ENCODE assay signal across 8 mouse cellular contexts in the genomic region with DNA sequence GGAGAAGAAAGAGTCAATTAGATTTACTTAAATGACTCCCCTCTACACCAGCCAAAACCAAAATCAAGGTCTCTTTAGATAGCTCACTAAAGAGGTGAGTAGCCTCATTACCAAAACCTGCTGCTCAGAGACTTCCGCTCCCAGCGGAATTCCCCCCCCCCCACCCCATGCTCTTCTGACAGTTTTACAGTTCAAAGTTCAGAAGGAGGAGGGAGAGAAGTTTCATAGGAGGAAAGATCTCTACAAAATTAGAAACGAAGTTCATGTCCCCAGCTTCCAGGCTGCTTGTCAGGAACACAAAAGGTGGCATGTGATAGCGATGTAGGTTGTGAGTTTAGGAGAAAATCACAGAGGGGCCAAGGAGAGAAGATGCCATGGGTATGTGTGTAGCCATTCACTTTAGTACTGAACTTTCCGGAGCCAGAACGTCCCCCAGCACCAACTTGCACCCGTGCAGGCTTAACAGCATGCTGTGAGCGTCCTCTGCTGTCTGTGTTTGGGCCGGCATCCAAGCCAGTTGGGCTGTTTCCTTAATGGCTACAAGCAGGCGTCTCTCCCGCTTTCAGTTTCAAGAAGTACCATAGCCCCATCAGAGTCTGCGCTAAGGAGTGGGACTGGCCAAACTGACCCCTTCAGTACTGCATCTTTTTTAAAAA.
DNase-seq lines count a peak whose midpoint lies in the region; ATAC-seq and TF ChIP-seq lines count a peak whose summit lies in the region.

No protein-coding gene starts in this region.

- H3K36me3 ChIP-seq in forebrain, embryonic 12.5 days (replicated peaks) = no peaks in the 10 kb centered on the region
- no peaks in the 10 kb centered on the region for H3K36me3 ChIP-seq in heart, postnatal 0 days (replicated peaks; ENCODE audit: control insufficient read depth, insufficient read depth, low read length)
- H3K36me3 ChIP-seq in liver, embryonic 14.5 days (replicated peaks; ENCODE audit: control insufficient read depth, insufficient read depth, low read depth) = no peaks in the 10 kb centered on the region
- H3K36me3 ChIP-seq in stomach, embryonic 15.5 days = no peaks in the 10 kb centered on the region

- ATAC-seq in forebrain, embryonic 12.5 days (ENCODE audit: low FRiP score) = peak; percentile 84
- ATAC-seq in heart, postnatal 0 days (ENCODE audit: insufficient read depth, low read depth) = peak; percentile 82
- ATAC-seq in liver, embryonic 14.5 days (ENCODE audit: insufficient read depth) = peak; percentile 53; the same call in 1 of the 2 replicates
- ATAC-seq in stomach, embryonic 15.5 days (ENCODE audit: insufficient read depth, low FRiP score, low read depth) = peak; percentile 80

- 7% methylated on average over 12 of the region's 12 CpGs for WGBS in forebrain, embryonic 12.5 days
- 1% methylated on average over 12 of the region's 12 CpGs for WGBS in heart, postnatal 0 days
- WGBS in liver, embryonic 14.5 days (ENCODE audit: insufficient replicate concordance) = 7% methylated on average over 12 of the region's 12 CpGs
- WGBS in stomach, embryonic 15.5 days = 2% methylated on average over 12 of the region's 12 CpGs

- H3K9ac ChIP-seq in forebrain, embryonic 12.5 days = peak overlapping the region; percentile 60
- peak overlapping the region; percentile 57 for H3K9ac ChIP-seq in heart, postnatal 0 days (replicated peaks; ENCODE audit: low read depth, low read length)
- no peak overlapping the region for H3K9ac ChIP-seq in liver, embryonic 14.5 days (replicated peaks)
- no peak overlapping the region for H3K9ac ChIP-seq in stomach, embryonic 15.5 days

- H3K27me3 ChIP-seq in forebrain, embryonic 12.5 days = peaks cover 5% of the 10 kb centered on the region; the same call in 1 of the 2 replicates
- 0 out of 2 replicates have a peak, but pooled peaks cover 4% of the 10 kb centered on the region for H3K27me3 ChIP-seq in heart, postnatal 0 days (ENCODE audit: control insufficient read depth, insufficient read depth, low read length)
- H3K27me3 ChIP-seq in liver, embryonic 14.5 days (ENCODE audit: control insufficient read depth, insufficient read depth, low read length) = no peaks in the 10 kb centered on the region
- H3K27me3 ChIP-seq in stomach, embryonic 15.5 days (replicated peaks) = no peaks in the 10 kb centered on the region

- DNase-seq in CD4-positive, CD25-positive, alpha-beta regulatory T cell, adult 2 months (ENCODE audit: low read depth, low spot score) = peak; percentile 90
- peak; percentile 74 for DNase-seq in brain, embryonic 18.5 days (ENCODE audit: low read depth, low spot score)
- DNase-seq in heart, postnatal 0 days (ENCODE audit: low spot score) = peak; percentile 90
- peak; percentile 92 to 93 for DNase-seq in kidney, postnatal 36 days
- DNase-seq in liver, embryonic 14.5 days (ENCODE audit: low read depth in 3 of 3, low spot score in 3 of 3) = peak in 2 of 3 experiments; percentile 22 to 33
- DNase-seq in neural tube, embryonic 10.5 days (ENCODE audit: extremely low spot score, low spot score) = peak; percentile 82

- H3K27ac ChIP-seq in forebrain, embryonic 12.5 days = peak overlapping the region; percentile 71; the same call in 1 of the 2 replicates
- peak overlapping the region; percentile 76 for H3K27ac ChIP-seq in heart, postnatal 0 days (ENCODE audit: low read depth)
- no peak overlapping the region for H3K27ac ChIP-seq in liver, embryonic 14.5 days
- H3K27ac ChIP-seq in stomach, embryonic 15.5 days = peak overlapping the region; percentile 88

- no peak for TF ChIP-seq EP300 in heart, postnatal 0 days (IDR thresholded peaks at IDR 0.05; ENCODE audit: low read depth)
- TF ChIP-seq EP300 in liver, embryonic 14.5 days (IDR thresholded peaks at IDR 0.05; ENCODE audit: low read depth) = no peak

- H3K4me1 ChIP-seq in forebrain, embryonic 12.5 days = peaks cover 8% of the 10 kb centered on the region; the same call in 1 of the 2 replicates
- peaks cover 12% of the 10 kb centered on the region; the same call in 1 of the 2 replicates for H3K4me1 ChIP-seq in heart, postnatal 0 days (ENCODE audit: control insufficient read depth, insufficient read depth)
- H3K4me1 ChIP-seq in liver, embryonic 14.5 days (replicated peaks; ENCODE audit: control insufficient read depth in 2 of 2, insufficient read depth in 2 of 2, low read length in 1 of 2) = peaks cover 0 to 9% of the 10 kb centered on the region in 2 experiments; a peak in 2 of 4 replicates
- H3K4me1 ChIP-seq in stomach, embryonic 15.5 days = peaks cover 10% of the 10 kb centered on the region

- peak; percentile 91 for TF ChIP-seq CTCF in heart, postnatal 0 days (IDR thresholded peaks at IDR 0.05; ENCODE audit: low read depth)
- peak; percentile 83 for TF ChIP-seq CTCF in liver, embryonic 14.5 days (IDR thresholded peaks at IDR 0.05; ENCODE audit: low read depth)

- H3K4me3 ChIP-seq in forebrain, embryonic 12.5 days (replicated peaks) = peak overlapping the region; percentile 51
- H3K4me3 ChIP-seq in heart, postnatal 0 days (ENCODE audit: low read depth, low read length) = peak overlapping the region; percentile 58
- H3K4me3 ChIP-seq in liver, embryonic 14.5 days (ENCODE audit: insufficient read depth in 1 of 2, low read depth in 2 of 2, low read length in 2 of 2) = peak overlapping the region; percentile 36 to 46
- H3K4me3 ChIP-seq in stomach, embryonic 15.5 days (replicated peaks) = peak overlapping the region; percentile 47

- peak overlapping the region; percentile 81 for H3K4me2 ChIP-seq in forebrain, embryonic 12.5 days
- H3K4me2 ChIP-seq in heart, postnatal 0 days (ENCODE audit: low read depth, low read length) = peak overlapping the region; percentile 87
- peak overlapping the region; percentile 62 for H3K4me2 ChIP-seq in liver, embryonic 14.5 days (ENCODE audit: low read depth)
- peak overlapping the region; percentile 77 for H3K4me2 ChIP-seq in stomach, embryonic 15.5 days

- H3K9me3 ChIP-seq in forebrain, embryonic 12.5 days = no peaks in the 10 kb centered on the region
- H3K9me3 ChIP-seq in heart, postnatal 0 days (replicated peaks; ENCODE audit: control insufficient read depth, low read length) = no peaks in the 10 kb centered on the region
- H3K9me3 ChIP-seq in liver, embryonic 14.5 days (ENCODE audit: control insufficient read depth, low read length) = no peaks in the 10 kb centered on the region
- no peaks in the 10 kb centered on the region for H3K9me3 ChIP-seq in stomach, embryonic 15.5 days

Comparison
In these comparisons a context has a peak if more than half of its experiments do, and no peak if none do; other contexts are left out.
1. DNase-seq: peak in every context shown above with its lines; median percentile 92 in kidney, postnatal 36 days; 90 in CD4-positive, CD25-positive, alpha-beta regulatory T cell, adult 2 months; 90 in heart, postnatal 0 days; 82 in neural tube, embryonic 10.5 days; 74 in brain, embryonic 18.5 days; 28 in liver, embryonic 14.5 days.
2. H3K9ac ChIP-seq: peak in forebrain, embryonic 12.5 days (single experiment) and heart, postnatal 0 days (single experiment); none in liver, embryonic 14.5 days (single experiment) and stomach, embryonic 15.5 days (single experiment).
3. Peak in every context shown above with its lines, with median percentiles within 50 percentile points of each other: ATAC-seq, H3K4me2 ChIP-seq and H3K4me3 ChIP-seq.